Mouse (Mus musculus) adrenal gland, postnatal 0 days (tissue): ENCODE results near the gene Prop1. TPM values are rescaled to one million over a fixed set of nuclear protein-coding genes. Genes with fewer than 3 reads are reported as not detected.

ENCODE experiments used
- polyA plus RNA-seq: library from polyadenylated mRNA; unstranded; fragments of >200 nt; fragmentation: Nextera tagmentation; extraction: Ambion mirVana; gene quantifications from 2 replicates; pipeline ENCODE4 v1.2.1, GENCODE M21; 2015

The Prop1 gene
- polyA plus RNA-seq, result 0.23 TPM in 1 of 2 replicates, not detected in the other

DNA sequence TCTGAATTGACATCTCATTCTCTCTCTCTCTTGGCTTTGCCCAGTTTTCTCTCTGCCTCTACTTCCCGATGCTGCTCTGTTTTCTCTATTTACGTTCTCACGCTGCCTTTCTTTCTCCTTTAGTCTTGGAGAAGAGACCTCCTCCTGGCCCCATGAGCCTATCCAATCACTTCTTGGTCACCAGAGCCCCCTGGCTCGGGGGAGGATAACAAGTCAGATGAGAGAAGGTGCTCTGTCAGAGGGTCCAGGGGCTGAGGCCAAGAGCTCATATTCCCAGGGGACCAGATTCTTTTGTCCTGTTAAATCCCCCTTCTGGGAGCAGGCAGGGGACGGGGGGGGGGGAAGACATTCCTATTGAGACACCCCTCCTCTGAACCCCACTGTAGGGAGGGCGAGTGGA, at the start of gene Prop1:
Gene Prop1, minus strand, starts transcription at position 101 of the 400 bp plus-strand sequence.

DNA sequence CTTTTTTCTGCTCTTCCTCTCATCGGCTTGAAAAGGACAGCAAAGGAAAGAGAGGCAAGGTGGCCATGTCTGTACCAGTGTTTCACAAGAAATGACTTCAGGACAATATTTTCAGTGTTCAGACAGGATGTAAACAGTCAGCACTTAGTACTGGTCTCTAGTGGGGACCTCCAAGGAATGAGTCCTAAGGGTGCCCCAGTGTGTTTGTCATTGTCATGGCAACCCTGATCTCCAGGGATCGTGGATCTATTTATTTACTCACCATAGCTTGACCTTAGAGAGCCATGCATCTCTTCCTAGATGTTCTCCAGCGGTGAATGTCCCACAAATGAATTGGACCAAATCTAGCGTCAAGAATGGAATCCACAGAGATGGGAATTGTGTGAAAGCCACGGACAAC, 49.7 kb upstream of the Prop1 start, which contains the start of gene Olfr51:
Gene Olfr51, plus strand, starts transcription at position 301 of the 400 bp plus-strand sequence.

GRCm38 (mm10) chr11:50981667-50982066, 28.1 kb upstream of the Prop1 start, which contains the start of gene Olfr1377:
TSS of gene Olfr1377 (plus strand) at chr11:50981967.

DNA sequence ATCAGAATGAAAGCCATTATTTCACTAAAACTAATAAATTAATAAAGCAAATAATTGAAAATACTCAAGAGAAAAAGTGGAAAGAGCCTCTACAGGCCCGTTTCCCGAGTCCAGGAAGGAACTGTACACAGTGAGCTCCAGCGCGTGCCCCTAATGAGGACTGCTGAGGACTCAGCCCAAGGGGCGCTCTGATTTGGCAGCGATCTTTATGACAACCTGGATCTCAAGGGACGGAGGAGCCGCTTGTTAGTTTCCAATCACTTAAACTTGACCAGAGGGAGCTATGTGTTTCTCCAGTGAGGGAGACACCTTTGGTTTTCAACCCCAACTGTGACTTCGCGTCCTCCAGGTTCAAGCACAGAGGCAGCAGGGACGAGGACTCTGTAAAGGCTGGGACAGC, 12.7 kb upstream of the Prop1 start, which contains the start of gene Olfr1378:
Gene Olfr1378, plus strand, starts transcription at position 301 of the 400 bp plus-strand sequence.

DNA sequence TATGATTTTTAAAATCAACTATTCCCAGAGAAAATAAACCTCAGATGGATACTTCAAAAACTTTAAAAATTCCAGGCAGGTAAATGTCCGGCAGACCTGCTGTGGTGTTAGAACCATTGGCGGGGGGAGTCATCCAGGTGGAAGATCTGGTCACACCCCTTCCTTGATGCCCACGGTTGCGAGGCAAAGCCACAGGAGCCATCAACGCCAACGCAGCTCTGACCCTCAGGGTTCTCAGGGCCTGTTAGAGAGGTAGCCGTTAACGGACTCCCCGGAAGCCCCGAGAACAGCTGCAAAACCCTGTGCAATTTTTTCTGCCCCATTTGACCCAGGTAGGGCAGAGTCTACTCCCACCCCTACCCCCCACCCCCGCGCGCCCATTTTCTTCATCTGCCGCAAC, 10.1 kb downstream of the Prop1 start, which contains the start of gene 4933414I15Rik:
Gene 4933414I15Rik, minus strand, starts transcription at position 260 of the 400 bp plus-strand sequence.

GRCm38 (mm10) chr11:50931451-50931866, 22.1 kb downstream of the Prop1 start, which contains the start of gene Zfp354b:
TSS of gene Zfp354b (minus strand) at chr11:50931633.

DNA sequence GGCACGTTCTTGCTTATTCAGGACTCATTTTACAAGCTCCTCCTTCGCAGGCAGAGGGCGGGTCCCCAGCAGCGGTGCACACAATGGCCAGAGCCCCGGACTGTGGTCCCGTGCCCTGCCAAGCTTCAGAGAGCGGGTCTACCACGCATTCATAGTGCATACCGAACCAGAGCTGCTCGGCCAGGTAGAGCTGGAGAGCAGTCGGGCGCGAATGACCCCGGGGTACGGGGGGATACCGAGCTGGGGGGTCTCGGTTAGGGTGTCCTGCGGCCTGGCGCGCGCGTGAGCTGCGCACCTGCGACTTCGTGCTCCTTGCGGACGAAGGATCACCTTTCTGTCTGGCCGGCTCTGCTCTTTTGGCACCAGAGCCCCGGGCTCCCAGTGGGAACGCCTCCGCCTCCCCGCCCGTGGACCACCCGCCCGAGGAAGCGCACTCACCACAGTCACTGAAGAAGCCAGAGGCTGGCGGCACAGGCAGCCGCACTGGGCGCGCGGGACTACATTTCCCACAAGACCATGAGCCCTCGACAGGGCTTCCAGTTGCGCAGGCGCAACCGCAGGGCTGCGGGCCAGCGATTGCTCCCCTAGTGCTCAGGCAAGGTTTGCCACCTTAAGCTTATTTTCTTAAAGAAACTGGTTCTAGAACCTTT, 37.8 kb downstream of the Prop1 start, which contains the start of gene Zfp2:
Gene Zfp2, minus strand, starts transcription at position 495 of the 650 bp plus-strand sequence.

Other genes with a start within 250 kb of the Prop1 start
- 8.3 and 10.0 TPM in 2 replicates for gene Zfp354c, start 126.0 kb downstream of the Prop1 start, polyA plus RNA-seq
- gene Zfp879, start 112.2 kb downstream of the Prop1 start, polyA plus RNA-seq, result 1.1 and 1.3 TPM in 2 replicates
- 0.14 TPM in 1 of 2 replicates, not detected in the other for gene Grm6, start 103.1 kb downstream of the Prop1 start, polyA plus RNA-seq
- gene Zfp454, start 66.1 kb downstream of the Prop1 start, polyA plus RNA-seq, result 3.3 and 4.3 TPM in 2 replicates
- 10.2 and 10.8 TPM in 2 replicates for gene Zfp2, start 37.6 kb downstream of the Prop1 start, polyA plus RNA-seq
- 1.6 and 1.8 TPM in 2 replicates for gene Zfp354b, start 22.1 kb downstream of the Prop1 start, polyA plus RNA-seq
- not detected in 2 replicates for gene 4933414I15Rik, start 10.0 kb downstream of the Prop1 start, polyA plus RNA-seq
- gene Olfr1378, start 12.8 kb upstream of the Prop1 start, polyA plus RNA-seq, result not detected in 2 replicates
- gene Olfr1377, start 28.2 kb upstream of the Prop1 start, polyA plus RNA-seq, result not detected in 2 replicates
- not detected in 2 replicates for gene Olfr51, start 49.8 kb upstream of the Prop1 start, polyA plus RNA-seq
- gene Olfr54, start 60.5 kb upstream of the Prop1 start, polyA plus RNA-seq, result 0.35 and 0.63 TPM in 2 replicates
- not detected in 2 replicates for gene Olfr1375, start 94.3 kb upstream of the Prop1 start, polyA plus RNA-seq
- gene Zfp354a, start 105.5 kb upstream of the Prop1 start, polyA plus RNA-seq, result 5.8 and 6.9 TPM in 2 replicates